Mouse (Mus musculus): ENCODE results near the gene Metrn. TPM values are rescaled to one million over a fixed set of nuclear protein-coding genes. Genes with fewer than 3 reads are reported as not detected.
A peak's percentile ranks its signal among the peaks of the same experiment; 100 is the strongest.

Metrn gene
- polyA plus RNA-seq, 1 experiment, result 33.5 TPM

DNA sequence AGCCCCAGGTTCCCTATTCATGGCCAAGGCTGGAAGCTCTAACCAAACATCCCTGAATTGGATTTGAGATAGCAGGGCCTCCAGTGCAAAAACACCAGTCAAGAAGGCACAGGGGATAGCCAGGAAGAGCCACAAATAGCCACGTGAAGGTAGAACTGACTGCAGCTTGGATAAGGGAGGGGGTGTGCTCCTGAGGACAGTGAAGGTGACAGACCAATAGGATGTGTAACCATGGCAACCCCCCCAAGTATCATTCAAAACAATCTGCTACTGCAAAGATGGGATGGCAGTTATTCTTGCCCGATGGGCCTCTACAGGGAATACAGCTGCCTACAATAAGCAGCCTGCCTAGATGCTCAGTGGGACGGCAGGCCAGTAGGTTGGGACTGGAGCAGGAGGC lies 40.6 kb upstream of the Metrn start:
- TF ChIP-seq CTCF (IDR thresholded peaks at IDR 0.05; ENCODE audit: borderline replicate concordance, insufficient read depth, low read length) (no peak), POLR2A (IDR thresholded peaks at IDR 0.05; ENCODE audit: low read depth, low read length) (no peak)
- Histone ChIP-seq H3K27ac (ENCODE audit: insufficient read depth, low read length) (no peak overlapping the region), H3K4me3 (ENCODE audit: insufficient read depth, low read length) (no peak overlapping the region), H3K4me1 (ENCODE audit: control insufficient read depth, insufficient read depth, low read length) (peaks cover 12% of the 10 kb centered on the region)

DNA sequence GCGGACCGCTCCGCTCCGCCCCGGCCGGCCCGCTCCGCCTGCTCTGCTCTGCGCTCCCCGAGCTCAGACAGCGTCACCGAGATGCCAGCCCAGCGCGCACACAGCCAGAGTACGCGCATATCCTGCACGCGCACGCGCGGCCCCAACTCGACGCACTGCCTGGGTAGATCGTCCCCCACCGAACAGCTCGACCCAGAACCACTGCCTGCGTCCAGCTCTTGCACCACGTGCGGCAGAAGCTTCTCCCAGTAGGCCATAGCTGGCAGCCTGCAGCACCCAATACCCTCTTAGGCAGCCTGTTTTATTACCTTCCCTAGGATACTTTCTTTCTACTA lies 40.1 kb upstream of the Metrn start, which contains the start of gene Rhbdl1:
Rhbdl1 (minus strand) TSS at position 220 of the 335 bp plus-strand sequence.
- no peak within 1 kb of the TSS for H3K27ac ChIP-seq (ENCODE audit: insufficient read depth, low read length)
- TF ChIP-seq POLR2A (IDR thresholded peaks at IDR 0.05; ENCODE audit: low read depth, low read length), result peak; percentile 63
- TF ChIP-seq CTCF (IDR thresholded peaks at IDR 0.05; ENCODE audit: borderline replicate concordance, insufficient read depth, low read length), result no peak
- H3K4me3 ChIP-seq (ENCODE audit: insufficient read depth, low read length), result 0 out of 2 replicates have a peak within 1 kb of the TSS, but pooled peaks have one; percentile 3
- peaks cover 12% of the 10 kb centered on the region for H3K4me1 ChIP-seq (ENCODE audit: control insufficient read depth, insufficient read depth, low read length)

DNA sequence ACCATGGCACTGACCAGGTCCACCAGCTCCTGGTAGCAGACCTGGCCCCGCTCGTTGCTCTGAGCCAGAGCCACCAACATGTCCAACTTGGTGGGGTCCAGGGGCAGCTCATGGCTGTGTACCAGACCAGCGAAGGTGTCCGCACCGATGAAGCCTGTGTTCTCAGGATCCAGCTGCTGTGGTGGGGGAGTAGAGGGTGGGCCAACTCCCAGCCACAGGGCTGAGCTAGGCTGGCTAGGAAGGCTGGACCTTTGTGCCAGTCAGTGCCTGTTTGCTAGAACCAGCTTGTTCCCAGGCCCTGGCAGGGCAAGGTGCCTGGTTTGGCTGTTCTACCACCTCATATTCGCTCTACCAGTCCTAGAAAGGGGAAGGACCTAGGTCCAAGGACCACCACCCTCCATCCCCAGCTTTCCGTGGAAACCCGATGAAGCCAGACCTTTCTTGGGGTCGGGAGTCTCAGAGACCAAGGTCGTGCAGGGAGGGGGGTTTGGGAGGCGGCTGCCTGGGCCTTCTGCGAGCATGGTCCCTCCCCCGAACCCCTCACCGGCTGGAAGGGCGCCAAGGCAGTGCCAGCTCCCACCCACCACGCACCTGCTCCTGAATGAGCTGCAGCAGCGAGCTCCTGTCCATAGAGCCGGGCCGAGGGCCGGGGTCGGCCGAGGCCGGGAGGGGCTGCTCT lies 39.6 kb upstream of the Metrn start:
- Histone ChIP-seq H3K4me3 (ENCODE audit: insufficient read depth, low read length) (0 out of 2 replicates have a peak overlapping the region, but pooled peaks have one; percentile 3), H3K27ac (ENCODE audit: insufficient read depth, low read length) (no peak overlapping the region), H3K4me1 (ENCODE audit: control insufficient read depth, insufficient read depth, low read length) (peaks cover 12% of the 10 kb centered on the region)
- TF ChIP-seq CTCF (IDR thresholded peaks at IDR 0.05; ENCODE audit: borderline replicate concordance, insufficient read depth, low read length) (no peak), POLR2A (IDR thresholded peaks at IDR 0.05; ENCODE audit: low read depth, low read length) (no peak; the same call in 1 of the 2 replicates)

DNA sequence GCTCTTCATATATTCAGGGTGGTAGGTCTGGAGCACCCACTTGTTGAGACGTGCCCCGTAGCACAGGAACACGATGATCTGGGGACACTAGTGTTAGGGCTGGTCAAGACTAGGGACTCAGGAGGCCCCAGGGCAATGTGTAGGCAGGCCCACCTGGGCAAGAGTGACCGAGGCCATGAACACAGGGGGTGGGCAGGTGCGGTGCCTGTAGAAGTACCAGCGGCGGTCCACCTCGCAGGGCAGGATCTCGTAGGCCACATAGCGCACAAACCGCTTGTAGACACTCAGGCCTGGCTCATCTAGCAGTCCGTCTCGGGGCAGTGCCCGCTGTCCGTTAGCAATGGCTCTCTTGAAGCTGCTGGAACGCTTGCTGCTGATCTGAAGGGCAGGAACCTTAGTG lies 38.9 kb upstream of the Metrn start:
- TF ChIP-seq CTCF (IDR thresholded peaks at IDR 0.05; ENCODE audit: borderline replicate concordance, insufficient read depth, low read length) (no peak), POLR2A (IDR thresholded peaks at IDR 0.05; ENCODE audit: low read depth, low read length) (no peak)
- Histone ChIP-seq H3K4me3 (ENCODE audit: insufficient read depth, low read length) (no peak overlapping the region), H3K27ac (ENCODE audit: insufficient read depth, low read length) (no peak overlapping the region), H3K4me1 (ENCODE audit: control insufficient read depth, insufficient read depth, low read length) (peaks cover 14% of the 10 kb centered on the region)

DNA sequence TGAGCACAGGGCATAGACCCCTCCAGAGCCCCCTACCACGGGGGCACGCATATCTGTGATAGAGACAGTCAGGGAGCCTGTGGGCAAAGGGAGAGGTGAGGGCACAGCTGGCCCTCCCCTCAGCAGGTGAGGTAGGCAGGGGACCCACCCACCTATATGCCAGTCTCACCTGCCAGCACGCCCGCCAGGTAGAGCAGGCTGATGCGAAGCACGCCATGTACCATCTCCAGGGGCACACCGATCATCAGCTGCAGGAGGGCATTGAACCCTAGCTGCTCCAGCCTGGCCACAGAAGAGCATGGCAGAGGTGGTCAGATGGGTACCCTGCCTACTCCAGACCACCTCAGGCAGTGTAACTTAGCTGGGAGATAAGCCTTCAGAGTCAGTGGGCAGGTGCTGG lies 38.4 kb upstream of the Metrn start:
- H3K27ac ChIP-seq (ENCODE audit: insufficient read depth, low read length), result no peak overlapping the region
- peaks cover 14% of the 10 kb centered on the region for H3K4me1 ChIP-seq (ENCODE audit: control insufficient read depth, insufficient read depth, low read length)
- TF ChIP-seq CTCF (IDR thresholded peaks at IDR 0.05; ENCODE audit: borderline replicate concordance, insufficient read depth, low read length) (no peak), POLR2A (IDR thresholded peaks at IDR 0.05; ENCODE audit: low read depth, low read length) (peak; percentile 8)
- no peak overlapping the region for H3K4me3 ChIP-seq (ENCODE audit: insufficient read depth, low read length)

DNA sequence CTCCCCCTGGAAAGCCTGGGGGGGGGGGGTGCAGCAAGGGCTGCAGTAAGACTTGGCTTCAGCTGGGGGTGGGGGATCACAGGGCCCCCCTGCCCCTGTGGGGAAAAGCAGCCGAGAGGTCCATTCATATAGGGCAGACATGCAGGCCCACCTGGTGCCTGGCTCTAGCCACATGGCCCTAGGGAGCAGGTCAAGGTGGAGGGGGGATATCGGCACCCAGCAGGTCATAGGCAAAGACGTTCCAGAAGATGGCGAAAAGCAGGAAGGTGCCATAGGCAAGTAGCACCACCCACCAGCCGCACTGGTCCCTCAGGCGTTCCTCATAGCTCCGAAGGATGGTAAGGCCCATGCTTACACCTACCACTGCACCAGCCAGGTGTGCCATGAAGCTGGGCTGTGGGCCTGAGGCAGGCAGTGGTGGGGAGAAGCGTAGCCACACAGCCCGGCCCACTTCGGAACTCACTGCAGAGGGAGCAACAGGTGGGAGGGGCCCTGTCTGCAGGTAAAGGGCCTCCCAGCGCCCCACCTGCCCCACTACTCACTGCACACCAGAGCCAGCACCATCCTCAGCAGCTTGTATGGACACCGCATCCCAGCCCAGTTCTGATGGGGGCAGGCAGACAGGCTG lies 37.8 kb upstream of the Metrn start:
- peak overlapping the region; percentile 69; the same call in 1 of the 2 replicates for H3K4me3 ChIP-seq (ENCODE audit: insufficient read depth, low read length)
- no peak overlapping the region for H3K27ac ChIP-seq (ENCODE audit: insufficient read depth, low read length)
- H3K4me1 ChIP-seq (ENCODE audit: control insufficient read depth, insufficient read depth, low read length), result peaks cover 14% of the 10 kb centered on the region
- TF ChIP-seq CTCF (IDR thresholded peaks at IDR 0.05; ENCODE audit: borderline replicate concordance, insufficient read depth, low read length), result no peak
- 0 out of 2 replicates have a peak, but pooled peaks have one; percentile 8 for TF ChIP-seq POLR2A (IDR thresholded peaks at IDR 0.05; ENCODE audit: low read depth, low read length)

DNA sequence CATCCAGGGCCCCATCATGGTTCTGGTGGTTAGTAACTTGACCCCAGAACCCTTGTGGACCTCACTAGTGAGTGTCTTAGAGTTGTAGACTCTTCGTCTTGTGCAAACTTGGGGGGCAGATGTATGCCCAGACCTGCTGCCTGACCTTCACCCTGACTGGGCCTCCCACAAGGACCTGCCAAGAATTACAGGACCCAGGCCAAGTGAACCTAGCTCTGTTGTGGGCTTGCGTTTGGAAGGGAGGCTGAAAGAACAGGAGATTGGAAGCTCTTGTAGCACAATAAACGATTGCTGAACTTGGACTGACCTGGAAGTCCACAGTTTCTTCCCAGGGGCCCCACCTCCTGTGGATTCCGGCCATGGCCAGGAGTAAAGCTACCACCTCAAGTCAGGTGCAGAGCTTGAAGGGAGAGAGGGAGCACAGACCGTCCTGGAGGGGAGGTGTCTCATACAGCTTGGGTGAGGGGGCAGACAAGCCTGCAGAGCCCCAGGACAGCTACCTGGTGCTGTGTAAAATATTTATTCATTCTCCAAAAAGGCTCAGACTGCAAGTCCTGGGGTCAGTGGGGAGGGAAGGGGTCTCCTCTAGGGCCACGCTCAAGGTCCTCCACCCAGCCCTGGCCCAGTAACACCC lies 37.1 kb upstream of the Metrn start:
- H3K4me3 ChIP-seq (ENCODE audit: insufficient read depth, low read length), result peak overlapping the region; percentile 69
- peak overlapping the region; percentile 94; the same call in 1 of the 2 replicates for H3K27ac ChIP-seq (ENCODE audit: insufficient read depth, low read length)
- TF ChIP-seq CTCF (IDR thresholded peaks at IDR 0.05; ENCODE audit: borderline replicate concordance, insufficient read depth, low read length) (no peak), POLR2A (IDR thresholded peaks at IDR 0.05; ENCODE audit: low read depth, low read length) (no peak)
- peaks cover 14% of the 10 kb centered on the region for H3K4me1 ChIP-seq (ENCODE audit: control insufficient read depth, insufficient read depth, low read length)

DNA sequence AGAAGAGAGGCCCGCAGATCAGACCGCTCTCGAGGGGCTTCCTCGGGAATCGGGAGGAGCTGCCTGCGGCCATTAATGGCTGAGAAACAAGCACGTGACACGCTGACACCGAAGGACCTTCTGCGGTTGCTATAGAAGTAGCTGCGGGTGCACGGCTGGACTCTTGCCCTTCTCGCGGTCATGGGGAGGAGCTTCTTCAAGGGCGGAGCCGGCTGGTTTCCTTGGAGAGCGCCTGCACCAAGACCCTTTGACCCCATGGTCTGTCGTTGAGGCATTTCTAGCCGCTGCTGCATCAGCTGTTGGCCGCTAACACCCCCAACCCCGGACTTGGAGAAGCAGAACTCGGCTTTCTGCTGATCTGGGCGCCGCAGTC lies 36.3 kb upstream of the Metrn start, which contains the start of gene Stub1:
Stub1 (minus strand) TSS at position 114 of the 373 bp plus-strand sequence.
- Histone ChIP-seq H3K4me3 (ENCODE audit: insufficient read depth, low read length) (peak within 1 kb of the TSS; percentile 86), H3K4me1 (ENCODE audit: control insufficient read depth, insufficient read depth, low read length) (peaks cover 14% of the 10 kb centered on the region), H3K27ac (ENCODE audit: insufficient read depth, low read length) (peak within 1 kb of the TSS; percentile 94)
- TF ChIP-seq POLR2A (IDR thresholded peaks at IDR 0.05; ENCODE audit: low read depth, low read length) (peak; percentile 23; the same call in 1 of the 2 replicates), CTCF (IDR thresholded peaks at IDR 0.05; ENCODE audit: borderline replicate concordance, insufficient read depth, low read length) (no peak)

DNA sequence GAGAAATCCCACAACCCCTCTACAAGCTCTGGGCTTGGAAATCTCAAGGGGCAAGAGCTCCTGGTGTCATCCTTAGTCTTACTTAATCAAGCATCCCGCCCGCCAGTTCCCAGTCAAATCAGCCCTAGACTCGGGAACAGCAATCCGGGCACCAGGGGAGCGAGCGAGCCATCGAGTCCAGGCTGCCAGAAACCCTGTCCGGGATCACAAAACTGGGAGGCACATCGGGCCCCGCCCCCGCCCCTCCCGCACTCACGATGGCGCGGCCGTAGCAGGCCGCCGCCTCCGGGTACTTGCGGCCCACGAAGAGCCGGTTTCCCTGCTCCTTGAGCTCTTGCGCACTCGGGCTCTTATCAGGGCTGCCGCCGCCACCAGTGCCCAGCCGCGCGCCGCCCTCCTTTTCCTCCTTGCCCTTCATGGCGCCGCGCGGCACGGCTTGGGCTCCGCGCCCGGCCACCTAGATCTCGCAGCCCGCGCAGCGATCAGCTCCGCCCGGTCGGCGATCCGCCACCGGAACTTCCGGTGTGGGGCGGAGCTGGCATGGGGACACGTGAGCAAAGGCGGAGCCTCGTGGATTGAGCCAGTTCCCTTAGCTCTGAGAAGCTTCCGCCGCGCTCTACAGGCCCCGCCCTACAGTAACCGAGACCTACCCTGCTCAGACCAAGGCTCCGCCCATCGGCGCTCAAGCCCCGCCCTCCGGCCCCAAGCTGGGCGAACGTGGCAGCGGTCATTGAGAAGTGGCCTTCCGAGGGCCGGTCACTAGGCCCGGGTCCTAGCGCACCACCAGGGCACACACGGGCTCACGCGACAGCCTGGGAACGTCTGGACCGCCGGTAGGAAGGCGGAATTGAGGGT lies 35.7 kb upstream of the Metrn start:
- H3K4me3 ChIP-seq (ENCODE audit: insufficient read depth, low read length), result peak overlapping the region; percentile 86
- no peak for TF ChIP-seq CTCF (IDR thresholded peaks at IDR 0.05; ENCODE audit: borderline replicate concordance, insufficient read depth, low read length)
- peak; percentile 83 for TF ChIP-seq POLR2A (IDR thresholded peaks at IDR 0.05; ENCODE audit: low read depth, low read length)
- peaks cover 14% of the 10 kb centered on the region for H3K4me1 ChIP-seq (ENCODE audit: control insufficient read depth, insufficient read depth, low read length)
- H3K27ac ChIP-seq (ENCODE audit: insufficient read depth, low read length), result peak overlapping the region; percentile 94

Measured in embryonic fibroblast, embryonic 13.5 days (primary cell).